Mouse (Mus musculus) large intestine, adult 2 months (tissue): ENCODE data around the gene Gm42372. TPM values are rescaled to one million over a fixed set of nuclear protein-coding genes. Genes with fewer than 3 reads are reported as not detected.
"Not testable (repeated sequence)": the region's sequence is repeated elsewhere in the genome, so short reads cannot be mapped to it uniquely, and the experiment has no call there.

Source experiments
- DNase-seq: peaks from one replicate; pipeline ENCODE4 v3.0.0-alpha.2; 2012; ENCODE audit warnings: low read depth, low spot score
- WGBS: fragments of 180-500 bp; shearing (Covaris S2); methylation state at CpG from one replicate; pipeline ENCODE4 v1.1.7; 2018; 5-methylcytosine and 5-hydroxymethylcytosine counted together
- polyA plus RNA-seq: library from polyadenylated mRNA; depleted of rRNA; stranded (reverse); fragments of >200 nt; gene quantifications from 2 replicates; pipeline ENCODE4 v1.2.3, GENCODE M21; 2012; rRNA removed

Gm42372 gene
- polyA plus RNA-seq = 0.15 and 0.16 TPM in 2 replicates

DNA sequence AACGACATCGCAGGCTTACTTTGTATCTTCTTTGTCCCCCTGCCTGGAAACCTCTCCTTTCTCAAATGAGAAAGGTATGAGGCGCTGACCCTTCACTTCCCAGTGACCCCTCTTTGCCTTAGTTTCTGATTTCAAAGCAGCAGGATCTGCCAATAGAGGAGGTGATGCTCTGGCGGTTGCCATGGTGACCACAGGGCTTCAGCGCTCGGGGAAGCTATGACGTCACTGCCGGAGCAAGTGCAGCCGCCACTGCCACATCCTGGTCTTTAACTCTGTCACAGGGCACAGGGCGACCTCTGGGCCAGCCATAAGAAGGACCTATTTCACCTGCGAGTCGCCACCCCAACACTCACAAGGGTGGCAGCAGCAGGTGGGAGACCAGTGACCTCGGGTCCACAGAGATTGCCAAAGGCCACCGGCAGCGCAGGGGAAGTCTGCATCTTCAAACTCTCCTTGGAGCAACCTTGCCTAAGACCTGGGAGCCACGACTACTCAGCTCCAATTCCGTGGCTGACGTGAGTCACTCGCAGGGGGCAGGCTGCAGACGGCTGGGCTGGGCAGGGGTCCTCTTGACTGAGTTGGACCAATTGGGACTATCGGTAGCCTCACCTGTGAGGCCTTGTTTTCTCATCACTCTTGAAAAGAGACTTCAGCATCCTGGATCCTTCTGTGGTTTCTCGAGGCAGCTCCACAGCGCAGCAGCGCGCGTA, at the start of gene Gm42372:
Gene Gm42372, plus strand, starts transcription at position 228 of the 710 bp plus-strand sequence.
- DNase-seq = no peak
- 42% methylated on average over 26 of the region's 26 CpGs for WGBS

GRCm38 (mm10) chr7:16937312-16937711, 45.6 kb upstream of the Gm42372 start:
- no peak for DNase-seq
- 47% methylated on average over 4 of the region's 4 CpGs for WGBS

GRCm38 (mm10) chr7:16938117-16938791, 44.6 kb upstream of the Gm42372 start:
- no peak for DNase-seq
- 70% methylated on average over 17 of the region's 17 CpGs for WGBS

DNA sequence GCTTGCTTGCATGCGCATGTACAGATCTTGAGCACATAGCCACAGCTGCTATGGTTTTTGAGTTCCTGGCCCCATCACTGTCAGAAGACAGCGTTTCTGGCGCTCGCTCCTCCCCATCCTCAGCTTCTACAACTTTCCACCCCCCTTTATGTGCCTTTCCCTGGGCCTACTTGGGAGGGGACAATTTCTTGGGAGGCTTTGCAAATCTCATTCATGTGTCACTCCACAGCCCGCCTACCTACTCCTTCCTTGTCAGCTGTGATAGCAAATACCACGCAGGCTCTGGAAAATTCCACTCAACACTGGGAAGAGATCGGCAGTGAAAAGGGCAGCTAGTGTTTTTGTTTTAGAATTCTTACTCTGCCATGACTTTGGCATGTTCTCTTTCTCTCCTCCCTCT, 42.6 kb upstream of the Gm42372 start:
- 54% methylated on average over 7 of the region's 7 CpGs for WGBS

GRCm38 (mm10) chr7:16942861-16943260, 40.0 kb upstream of the Gm42372 start:
- WGBS = 53% methylated on average over 4 of the region's 4 CpGs
- no peak for DNase-seq

More for the DNA sequence above, 42.6 kb upstream of the Gm42372 start:
- no peak for DNase-seq

- DNase-seq = no peak
- 23% methylated on average over 36 of the region's 36 CpGs for WGBS
These were observed 38.7 kb upstream of the Gm42372 start, which contains the start of gene Pnmal2 for GRCm38 (mm10) chr7:16944061-16944807. TSS of gene Pnmal2 (plus strand) at chr7:16944682.

- 11% methylated on average over 22 of the region's 22 CpGs for WGBS
- no peak for DNase-seq
These were observed 38.0 kb upstream of the Gm42372 start for GRCm38 (mm10) chr7:16944808-16945315.

DNA sequence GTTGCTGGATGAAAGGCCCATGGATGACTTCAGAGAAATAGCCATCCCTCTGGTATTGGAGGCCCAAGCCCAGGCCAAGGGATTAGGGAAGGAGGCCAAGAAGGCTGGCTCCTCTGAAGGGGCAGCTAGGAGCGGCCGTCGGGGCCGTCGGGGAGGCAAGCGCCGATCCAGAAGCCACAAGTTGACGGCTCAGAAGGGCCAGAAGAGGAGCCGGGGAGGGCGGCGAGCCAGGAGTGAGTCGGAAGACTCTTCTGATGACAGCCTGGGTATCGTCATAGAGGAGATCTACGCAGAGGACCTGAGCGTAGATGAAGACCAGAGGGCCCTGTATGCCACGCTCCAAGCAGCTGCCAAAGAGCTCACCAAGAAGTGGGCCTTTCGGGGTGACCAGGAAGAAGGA, 37.5 kb upstream of the Gm42372 start:
- DNase-seq = no peak
- 44% methylated on average over 17 of the region's 17 CpGs for WGBS

- no peak for DNase-seq
- 13% methylated on average over 53 of the region's 53 CpGs for WGBS
These were observed 36.2 kb upstream of the Gm42372 start for GRCm38 (mm10) chr7:16946441-16947348.

DNA sequence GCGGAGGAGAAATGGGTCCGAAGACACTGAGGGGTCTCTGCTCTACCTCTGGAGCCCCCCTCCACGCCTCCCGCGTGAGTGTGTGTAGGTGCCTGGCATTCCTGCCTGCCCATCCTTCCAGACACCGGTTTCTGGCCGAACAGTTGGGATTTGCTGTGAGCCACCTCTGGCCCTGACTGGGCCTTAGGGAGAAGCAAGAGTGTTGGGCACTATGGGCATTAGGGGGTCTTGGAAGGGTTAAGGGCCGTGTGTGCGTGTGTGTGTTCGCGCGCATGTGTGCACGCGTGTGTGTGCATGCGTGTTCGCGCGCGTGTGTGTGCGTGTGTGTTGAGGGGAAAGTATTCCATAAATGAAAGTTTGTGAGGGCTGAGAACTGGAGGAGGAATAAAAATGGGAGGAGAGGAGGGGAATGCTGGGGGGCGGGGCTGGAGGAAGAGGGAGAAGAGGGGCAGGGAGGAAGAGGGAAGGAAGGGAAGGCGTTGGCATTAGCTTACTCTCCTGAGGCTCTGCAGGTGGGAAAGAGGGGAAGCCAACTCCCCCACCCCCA, 35.5 kb upstream of the Gm42372 start:
- 21% methylated on average over 21 of the region's 22 CpGs for WGBS
- no peak for DNase-seq

DNA sequence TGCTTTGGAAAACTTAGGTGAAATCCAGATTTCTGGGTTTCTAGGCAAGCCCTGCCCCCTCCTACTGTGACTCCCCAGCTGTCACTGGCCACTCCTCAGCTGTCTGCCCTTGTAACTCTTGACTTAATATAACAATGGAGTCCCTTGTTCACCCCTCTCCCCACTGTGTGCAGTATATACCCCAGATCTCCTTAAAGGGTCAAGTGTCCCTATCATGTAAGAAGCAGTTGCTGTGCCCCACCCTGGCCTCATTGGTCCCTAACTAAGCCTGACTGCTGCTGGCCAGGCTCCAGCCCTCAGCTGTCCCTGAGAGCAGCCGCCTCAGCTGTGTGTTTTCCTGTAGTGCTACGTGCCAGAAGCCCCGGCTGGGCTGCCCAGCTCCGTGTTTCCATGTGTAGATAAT, 34.9 kb upstream of the Gm42372 start:
- DNase-seq = no peak
- WGBS = 2% methylated on average over 4 of the region's 4 CpGs

DNA sequence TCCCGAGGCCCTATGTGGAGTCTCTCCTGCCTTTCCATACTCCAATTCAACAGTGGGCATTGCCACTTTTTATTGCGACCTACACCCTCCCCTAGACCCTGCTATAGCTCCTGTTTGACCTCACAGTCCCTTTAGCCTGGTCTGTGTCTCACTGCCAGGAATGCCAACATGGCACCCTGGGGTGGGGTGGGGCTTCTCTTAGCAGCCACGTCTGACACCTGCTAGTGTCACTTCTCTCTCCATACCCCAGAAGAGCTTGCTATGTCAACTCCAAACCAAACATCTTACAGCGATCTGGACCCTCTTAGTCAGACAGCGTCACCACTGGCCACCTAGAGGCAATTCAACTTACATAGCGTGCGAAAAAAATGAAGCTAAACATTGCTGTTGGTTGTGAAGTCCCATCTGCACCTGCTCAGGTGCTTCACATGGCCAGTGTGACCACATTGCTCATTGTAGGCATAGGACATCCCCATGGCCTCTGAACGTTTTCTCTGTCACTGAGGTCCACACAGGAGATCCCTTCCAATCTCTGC, 33.9 kb upstream of the Gm42372 start:
- no peak for DNase-seq
- 84% methylated on average over 8 of the region's 8 CpGs for WGBS

GRCm38 (mm10) chr7:16949908-16950841, 32.7 kb upstream of the Gm42372 start:
- 11% methylated on average over 29 of the region's 29 CpGs for WGBS
- no peak for DNase-seq

GRCm38 (mm10) chr7:16950861-16951635, 31.8 kb upstream of the Gm42372 start:
- WGBS = 21% methylated on average over 18 of the region's 18 CpGs

DNA sequence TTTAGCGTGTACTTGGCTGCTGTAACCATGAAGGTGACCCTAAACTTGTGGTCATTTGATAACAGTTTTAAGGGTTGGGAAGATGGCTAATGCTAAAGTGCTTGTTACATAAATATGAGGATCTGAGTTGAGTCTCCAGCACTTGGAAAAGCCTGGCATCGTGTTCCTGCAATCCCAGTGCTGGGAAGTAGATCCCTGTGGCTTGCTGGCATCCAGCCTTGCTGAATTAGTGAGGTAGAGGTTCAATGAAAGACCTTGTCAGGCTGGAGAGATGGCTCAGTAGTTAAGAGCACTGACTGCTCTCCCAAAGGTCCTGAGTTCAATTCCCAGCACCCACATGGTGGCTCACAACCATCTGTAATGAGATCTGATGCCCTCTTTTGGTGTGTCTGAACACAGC, 29.1 kb upstream of the Gm42372 start:
- WGBS = 57% methylated on average over 2 of the region's 2 CpGs

More at GRCm38 (mm10) chr7:16950861-16951635, 31.8 kb upstream of the Gm42372 start:
- no peak for DNase-seq

DNA sequence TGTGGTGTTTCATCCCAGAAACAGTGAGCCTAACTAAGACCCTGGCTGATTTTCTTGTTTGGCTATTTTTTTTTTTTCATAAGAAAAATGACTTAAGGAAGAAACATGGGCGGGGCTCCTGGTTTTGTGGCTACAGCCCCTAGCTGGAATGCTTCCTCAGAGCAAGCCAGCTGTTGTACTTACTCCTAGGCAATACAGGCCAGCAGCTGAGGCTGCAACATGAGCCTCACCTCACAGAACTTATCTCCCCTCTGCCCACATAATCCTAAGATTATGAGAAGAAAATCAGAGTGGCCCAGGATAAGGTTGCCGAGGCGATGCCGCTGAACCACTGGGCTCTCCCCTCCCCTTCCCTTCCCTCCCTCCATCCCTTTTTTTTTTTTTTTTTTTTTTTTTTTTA, 27.2 kb upstream of the Gm42372 start:
- no peak for DNase-seq
- 85% methylated on average over 4 of the region's 4 CpGs for WGBS

More for the DNA sequence above, 29.1 kb upstream of the Gm42372 start:
- not testable (repeated sequence) for DNase-seq
